Mouse (Mus musculus) liver, adult 2 months (tissue): ENCODE results near the gene 4930407I10Rik. TPM values are rescaled to one million over a fixed set of nuclear protein-coding genes. Genes with fewer than 3 reads are reported as not detected.

Experiments used
- DNase-seq: peaks from one replicate; pipeline ENCODE4 v3.0.0-alpha.2; 2011; ENCODE audit warnings: low read depth, low spot score; ENCODE audit errors: extremely low read depth
- H3K27ac ChIP-seq: fragments of 200-500 bp; replicated peaks from 2 replicates; pipeline ENCODE4 v1.5.1; 2012; ENCODE audit warnings: low read depth, mild to moderate bottlenecking, control low read depth, inconsistent platforms, low read length; ENCODE audit not compliant: insufficient read depth
- H3K27me3 ChIP-seq: fragments of 200-500 bp; 2 replicates; pipeline ENCODE4 v1.6.1; 2012; ENCODE audit warnings: mild to moderate bottlenecking, moderate library complexity, low read length, inconsistent platforms; ENCODE audit not compliant: control insufficient read depth, insufficient read depth
- H3K36me3 ChIP-seq: fragments of 200-500 bp; 2 replicates; pipeline ENCODE4 v1.6.1; 2012; ENCODE audit warnings: low read length, inconsistent platforms; ENCODE audit not compliant: control insufficient read depth, insufficient read depth
- H3K4me1 ChIP-seq: fragments of 200-500 bp; 2 replicates; pipeline ENCODE4 v1.6.1; 2011; ENCODE audit warnings: low read length; ENCODE audit not compliant: control insufficient read depth, insufficient read depth
- H3K4me3 ChIP-seq: fragments of 200-500 bp; 2 replicates; pipeline ENCODE4 v1.5.1; 2011; ENCODE audit warnings: low read depth, mild to moderate bottlenecking, control low read depth, low read length, moderate library complexity; ENCODE audit not compliant: insufficient read depth
- H3K79me2 ChIP-seq: fragments of 200-500 bp; 2 replicates; pipeline ENCODE4 v1.6.1; 2012; ENCODE audit warnings: inconsistent platforms, mild to moderate bottlenecking, low read length, moderate library complexity; ENCODE audit not compliant: control insufficient read depth, insufficient read depth
- H3K9ac ChIP-seq: fragments of 200-500 bp; 2 replicates; pipeline ENCODE4 v1.6.1; 2012; ENCODE audit warnings: low read depth, mild to moderate bottlenecking, control low read depth, inconsistent platforms, low read length
- CTCF ChIP-seq: fragments of 200-500 bp; IDR thresholded peaks from 2 replicates; pipeline ENCODE4 v1.5.1; 2011; ENCODE audit warnings: low read depth, low read length, control low read depth
- POLR2A ChIP-seq: fragments of 200-500 bp; IDR thresholded peaks from 2 replicates; pipeline ENCODE4 v1.6.1; 2011; ENCODE audit warnings: low read length, control low read depth; ENCODE audit not compliant: insufficient read depth; ENCODE audit errors: extremely low read depth
- WGBS: fragments of 180-500 bp; shearing (Covaris S2); methylation state at CpG from one replicate; pipeline ENCODE4 v1.1.7; 2018; 5-methylcytosine and 5-hydroxymethylcytosine counted together
- polyA plus RNA-seq: library from polyadenylated mRNA; depleted of rRNA; stranded (reverse); fragments of >200 nt; gene quantifications from 2 replicates; pipeline ENCODE4 v1.2.3, GENCODE M21; 2012
- total RNA-seq: library from RNA; depleted of rRNA; stranded (reverse); fragments of >200 nt; gene quantifications from 2 replicates; pipeline ENCODE4 v1.2.3, GENCODE M21; 2014

Gene 4930407I10Rik
- total and polyA plus RNA-seq, 2 experiments: not detected

DNA sequence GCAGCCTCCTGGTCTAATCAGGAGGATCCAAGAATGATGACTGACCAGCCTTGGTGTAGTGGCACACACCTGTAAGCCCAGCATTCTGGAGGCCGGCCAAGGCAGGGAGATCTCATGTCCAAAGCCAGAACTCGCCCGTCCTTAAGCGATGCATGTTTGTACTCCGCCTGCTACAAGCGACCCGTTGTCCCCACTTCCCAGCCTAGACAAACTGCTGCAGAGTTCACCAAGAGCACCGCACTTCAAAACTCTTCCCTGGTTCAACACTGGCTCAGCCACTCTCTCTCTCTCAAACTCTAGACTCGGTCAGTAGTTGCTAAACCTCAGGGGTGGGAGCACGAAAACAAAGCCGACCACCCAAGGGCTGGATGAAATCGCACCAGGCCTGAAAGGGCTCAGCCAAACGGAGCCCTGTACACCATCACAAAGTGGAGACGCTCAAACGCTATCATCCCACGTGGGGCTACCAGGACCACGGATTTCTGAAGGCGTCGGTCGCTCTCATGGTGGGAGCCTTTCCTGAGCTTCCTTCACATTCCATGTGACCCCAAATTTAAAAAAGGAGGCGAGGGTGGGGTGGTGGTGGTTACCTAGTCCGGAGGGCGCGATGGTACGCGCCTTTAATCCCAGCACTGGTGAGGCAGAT lies 12.6 kb upstream of the 4930407I10Rik start:
- peaks cover 11% of the 10 kb centered on the region; the same call in 1 of the 2 replicates for H3K79me2 ChIP-seq
- H3K9ac ChIP-seq: peak overlapping the region; percentile 98
- H3K4me3 ChIP-seq: peak overlapping the region; percentile 80
- peaks cover 7% of the 10 kb centered on the region for H3K4me1 ChIP-seq
- TF ChIP-seq CTCF (no peak), POLR2A (no peak)
- no peaks in the 10 kb centered on the region for H3K27me3 ChIP-seq
- no peak overlapping the region for H3K27ac ChIP-seq
- DNase-seq: peak; percentile 43
- WGBS: 1% methylated on average over 26 of the region's 26 CpGs
- H3K36me3 ChIP-seq: peaks cover 11% of the 10 kb centered on the region

DNA sequence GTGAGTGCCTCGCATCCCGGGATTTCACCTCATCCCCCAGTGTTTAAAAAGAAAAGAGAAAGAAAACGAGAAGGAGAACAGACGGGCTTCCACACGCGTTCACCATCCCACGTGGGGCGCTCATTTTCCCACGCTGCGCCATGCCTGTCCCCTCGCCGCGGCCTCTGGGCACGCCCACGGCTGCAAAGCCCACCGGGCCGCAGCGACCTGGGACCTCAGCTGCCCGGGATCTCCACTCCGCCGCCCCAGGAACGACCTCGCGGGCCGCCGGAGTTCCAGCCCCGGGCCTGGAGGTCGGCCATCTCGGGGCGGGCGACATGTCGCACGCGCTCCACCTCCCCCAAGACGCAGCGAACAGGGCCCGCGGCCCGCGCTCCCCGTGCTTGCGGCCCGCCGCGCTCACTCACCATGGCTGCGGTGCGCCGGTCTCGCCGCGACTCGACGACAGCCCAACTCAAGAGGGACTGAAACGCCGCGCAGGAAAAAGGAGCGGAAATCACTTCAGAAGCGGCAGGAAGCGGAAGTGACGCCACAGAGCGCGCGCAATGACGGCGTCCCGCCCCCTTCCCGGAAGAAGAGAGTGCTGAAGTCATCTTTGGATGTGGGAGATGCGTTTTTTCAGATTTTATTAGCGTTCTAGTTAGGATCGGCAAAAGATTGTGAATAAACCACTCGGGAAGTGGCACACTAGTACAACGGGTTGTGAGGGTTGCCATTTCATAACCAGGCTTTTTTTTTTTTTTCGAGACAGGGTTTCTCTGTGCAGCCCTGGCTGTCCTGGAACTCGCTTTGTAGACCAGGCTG lies 11.7 kb upstream of the 4930407I10Rik start, which contains the start of gene Snu13:
Gene Snu13, minus strand, starts transcription at position 519 of the 804 bp plus-strand sequence.
- TF ChIP-seq CTCF (no peak), POLR2A (peak; percentile 59; the same call in 1 of the 2 replicates)
- H3K36me3 ChIP-seq: peaks cover 9% of the 10 kb centered on the region
- WGBS: 1% methylated on average over 74 of the region's 74 CpGs
- peak within 1 kb of the TSS; percentile 98 for H3K9ac ChIP-seq
- H3K27ac ChIP-seq: peak within 1 kb of the TSS; percentile 85
- H3K27me3 ChIP-seq: no peaks in the 10 kb centered on the region
- peak within 1 kb of the TSS; percentile 80 for H3K4me3 ChIP-seq
- H3K79me2 ChIP-seq: peaks cover 11% of the 10 kb centered on the region; the same call in 1 of the 2 replicates
- H3K4me1 ChIP-seq: peaks cover 7% of the 10 kb centered on the region
- DNase-seq: peak; percentile 61

DNA sequence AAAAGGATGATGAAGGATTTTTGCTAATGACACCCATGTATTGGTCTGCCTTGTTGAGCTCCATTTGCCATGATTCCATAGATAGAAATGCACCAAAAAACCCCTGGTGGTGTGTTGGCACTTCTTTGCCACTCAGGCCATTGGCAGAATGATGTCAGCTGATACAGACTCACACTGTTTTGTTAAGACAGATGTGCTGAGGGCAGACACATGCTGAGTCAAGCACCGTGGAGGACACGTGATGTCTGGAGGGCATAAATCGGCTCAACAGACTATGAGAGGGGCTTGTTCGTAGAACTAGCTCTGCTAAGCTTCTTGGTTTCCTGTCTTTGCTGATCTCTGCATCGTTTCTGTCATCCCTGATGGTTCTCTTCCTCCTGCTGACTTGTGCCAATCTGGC lies 6.4 kb upstream of the 4930407I10Rik start:
- no peak for DNase-seq
- no peaks in the 10 kb centered on the region for H3K79me2 ChIP-seq
- no peak overlapping the region for H3K27ac ChIP-seq
- H3K36me3 ChIP-seq: no peaks in the 10 kb centered on the region
- no peak overlapping the region for H3K9ac ChIP-seq
- no peaks in the 10 kb centered on the region for H3K4me1 ChIP-seq
- TF ChIP-seq POLR2A (no peak), CTCF (no peak)
- 69% methylated on average over 5 of the region's 5 CpGs for WGBS
- no peak overlapping the region for H3K4me3 ChIP-seq
- no peaks in the 10 kb centered on the region for H3K27me3 ChIP-seq

DNA sequence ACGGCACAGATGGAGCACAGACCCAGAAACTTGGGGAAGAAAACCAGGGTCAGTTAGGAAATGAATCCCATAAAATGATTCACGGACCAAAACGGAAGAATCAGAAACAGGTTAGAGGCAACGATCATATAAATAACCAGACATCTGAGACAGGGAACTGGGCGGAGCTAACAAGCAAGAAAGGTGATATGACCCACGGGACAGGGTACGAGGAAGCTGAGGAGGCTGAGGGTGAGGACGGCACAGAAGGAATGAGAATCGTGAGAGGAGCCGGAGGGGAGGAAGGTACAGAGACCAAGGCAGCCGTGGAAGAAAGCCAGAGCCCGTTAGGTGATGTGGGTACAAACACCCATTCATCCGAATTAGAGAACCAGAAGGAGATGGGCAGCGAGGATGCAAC lies 5.0 kb downstream of the 4930407I10Rik start:
- TF ChIP-seq POLR2A: no peak
- no peak for TF ChIP-seq CTCF
- Histone ChIP-seq H3K36me3 (no peaks in the 10 kb centered on the region), H3K4me3 (no peak overlapping the region)

DNA sequence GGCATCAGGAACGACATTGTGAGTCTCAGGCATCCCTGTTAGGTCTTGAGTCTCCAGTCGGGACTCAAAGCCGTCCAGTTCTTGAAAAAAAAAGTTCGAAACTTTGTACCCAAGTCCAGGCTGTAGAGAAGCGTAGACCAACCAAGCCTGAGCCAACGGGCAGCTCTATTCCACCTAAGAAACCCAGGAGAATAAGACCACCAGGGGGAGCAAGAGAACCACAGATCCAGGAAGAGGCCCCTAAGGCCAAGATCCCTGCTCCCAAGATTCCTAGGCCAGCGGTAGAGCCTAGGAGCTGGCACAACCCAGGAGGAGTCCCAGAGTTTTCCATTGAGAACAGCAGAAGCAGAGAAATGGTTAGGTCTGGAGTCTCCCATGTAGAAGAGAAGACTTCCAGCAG lies 6.6 kb downstream of the 4930407I10Rik start:
- no peak overlapping the region for H3K9ac ChIP-seq
- WGBS: 13% methylated on average over 7 of the region's 7 CpGs
- H3K27ac ChIP-seq: no peak overlapping the region
- H3K4me3 ChIP-seq: no peak overlapping the region
- H3K27me3 ChIP-seq: peaks cover 10% of the 10 kb centered on the region
- H3K4me1 ChIP-seq: no peaks in the 10 kb centered on the region
- no peaks in the 10 kb centered on the region for H3K79me2 ChIP-seq
- TF ChIP-seq CTCF (peak; percentile 66), POLR2A (no peak)
- H3K36me3 ChIP-seq: no peaks in the 10 kb centered on the region
- DNase-seq: peak; percentile 55

More for the DNA sequence above, 5.0 kb downstream of the 4930407I10Rik start:
- Histone ChIP-seq H3K4me1 (no peaks in the 10 kb centered on the region), H3K27me3 (0 out of 2 replicates have a peak, but pooled peaks cover 2% of the 10 kb centered on the region), H3K27ac (no peak overlapping the region), H3K9ac (no peak overlapping the region), H3K79me2 (no peaks in the 10 kb centered on the region)
- WGBS: 73% methylated on average over 14 of the region's 14 CpGs
- DNase-seq: no peak

DNA sequence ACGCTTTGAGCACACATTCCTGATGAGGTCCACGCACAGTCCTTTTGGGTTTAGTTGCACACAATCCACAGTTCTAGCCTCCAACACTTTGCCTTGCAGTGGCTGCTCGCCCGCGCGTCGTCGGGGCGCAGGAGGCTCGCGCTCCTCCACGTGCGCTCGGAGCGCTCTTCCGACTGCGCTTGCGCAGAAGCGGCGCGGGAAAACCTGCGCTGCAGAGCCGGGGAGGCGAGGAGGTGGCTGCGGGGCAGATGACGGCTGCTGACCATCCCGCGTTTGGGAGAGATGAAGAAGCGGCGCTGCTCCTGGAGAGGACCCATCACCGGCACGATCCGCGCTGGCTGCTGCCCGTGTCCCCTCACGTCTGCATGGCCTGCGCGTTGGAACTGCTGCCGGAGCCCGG lies 10.9 kb downstream of the 4930407I10Rik start, which contains the start of gene Mei1:
Gene Mei1, plus strand, starts transcription at position 99 of the 400 bp plus-strand sequence.
- 24% methylated on average over 40 of the region's 40 CpGs for WGBS
- DNase-seq: no peak

More for the DNA sequence above, 10.9 kb downstream of the 4930407I10Rik start, which contains the start of gene Mei1:
- TF ChIP-seq CTCF: no peak
- TF ChIP-seq POLR2A: no peak
- H3K36me3 ChIP-seq: no peaks in the 10 kb centered on the region
- H3K9ac ChIP-seq: no peak within 1 kb of the TSS
- no peak within 1 kb of the TSS for H3K27ac ChIP-seq
- H3K4me1 ChIP-seq: no peaks in the 10 kb centered on the region
- no peak within 1 kb of the TSS for H3K4me3 ChIP-seq
- no peaks in the 10 kb centered on the region for H3K79me2 ChIP-seq
- H3K27me3 ChIP-seq: peaks cover 10% of the 10 kb centered on the region
